Mouse (Mus musculus) urinary bladder, adult 2 months (tissue): ENCODE measurements around the gene Plppr4. TPM values are rescaled to one million over a fixed set of nuclear protein-coding genes. Genes with fewer than 3 reads are reported as not detected.

ENCODE experiments used
- DNase-seq: peaks from one replicate; pipeline ENCODE4 v3.0.0; 2022; ENCODE audit warnings: low spot score
- polyA plus RNA-seq: library from polyadenylated mRNA; depleted of rRNA; stranded (reverse); fragments of >200 nt; gene quantifications from 2 replicates; pipeline ENCODE4 v1.2.3, GENCODE M21; 2012; rRNA removed

Gene Plppr4
- polyA plus RNA-seq, 1 experiment, result 0.12 TPM

DNA sequence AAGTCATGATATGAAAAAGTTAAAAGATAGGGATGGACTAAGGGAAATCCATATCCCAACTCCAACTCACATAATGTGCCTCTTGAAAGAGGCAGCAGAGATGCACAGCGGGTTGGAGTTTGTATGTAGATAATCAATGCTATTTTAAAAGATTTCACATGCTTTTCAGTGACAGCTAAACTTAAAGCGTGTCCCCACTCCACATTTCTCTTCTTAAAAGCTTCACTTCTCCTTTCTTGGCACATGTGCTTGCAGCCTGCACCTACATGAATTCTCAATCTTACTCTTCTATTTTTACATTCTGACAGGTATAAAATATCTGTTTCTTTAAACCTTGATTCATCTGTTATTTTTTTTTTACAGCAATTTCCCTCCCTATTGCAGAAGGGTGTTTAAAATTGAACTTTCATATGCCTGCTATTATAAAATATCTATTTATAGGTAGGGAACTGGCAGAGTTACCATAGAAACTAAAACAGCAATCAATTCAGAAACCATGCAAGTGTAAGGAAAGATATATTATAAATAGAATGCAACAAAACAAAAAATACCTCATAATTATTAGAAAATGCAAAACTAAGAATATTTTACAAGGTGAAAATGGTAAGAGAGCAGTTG is 66.3 kb downstream of the Plppr4 start:
- no peak for DNase-seq

Other genes starting within 250 kb of the Plppr4 start
- 1.4 TPM in 2 replicates for gene Plppr5, start 214.0 kb upstream of the Plppr4 start, polyA plus RNA-seq